Mouse (Mus musculus) lung, embryonic 16.5 days (tissue): Measurements from ENCODE around the gene Psmd14. TPM values are rescaled to one million over a fixed set of nuclear protein-coding genes. Genes with fewer than 3 reads are reported as not detected.

Experiments used
- ATAC-seq: fragments of 200-750 bp; cut with Nextera tagmentation; 2 replicates; pipeline ENCODE4 v1.8.0; 2017; ENCODE audit warnings: low read depth, mild to moderate bottlenecking, moderate library complexity
- H3K27ac ChIP-seq: fragments of 300-500 bp; sonication (generic); 2 replicates; pipeline ENCODE4 v1.5.1; 2014; ENCODE audit warnings: mild to moderate bottlenecking, control low read depth, low read length
- H3K27me3 ChIP-seq: fragments of 300-500 bp; sonication (generic); 2 replicates; pipeline ENCODE4 v1.6.1; 2014; ENCODE audit warnings: low read depth, low read length, mixed read lengths; ENCODE audit not compliant: control insufficient read depth, insufficient read depth
- H3K36me3 ChIP-seq: fragments of 300-500 bp; sonication (generic); 2 replicates; pipeline ENCODE4 v1.6.1; 2014; ENCODE audit warnings: low read length; ENCODE audit not compliant: control insufficient read depth, insufficient read depth
- H3K4me1 ChIP-seq: fragments of 300-500 bp; sonication (generic); replicated peaks from 2 replicates; pipeline ENCODE4 v1.6.1; 2014; ENCODE audit warnings: low read length, mixed read lengths; ENCODE audit not compliant: control insufficient read depth, insufficient read depth
- H3K4me2 ChIP-seq: fragments of 300-500 bp; sonication (generic); 2 replicates; pipeline ENCODE4 v1.6.1; 2014; ENCODE audit warnings: low read depth, low read length, control low read depth
- H3K4me3 ChIP-seq: fragments of 300-500 bp; sonication (generic); 2 replicates; pipeline ENCODE4 v1.5.1; 2014; ENCODE audit warnings: mild to moderate bottlenecking, low read length, control low read depth
- H3K9ac ChIP-seq: fragments of 300-500 bp; sonication (generic); 2 replicates; pipeline ENCODE4 v1.6.1; 2014; ENCODE audit warnings: low read length, control low read depth
- H3K9me3 ChIP-seq: fragments of 300-500 bp; sonication (generic); 2 replicates; pipeline ENCODE4 v1.6.1; 2016; ENCODE audit warnings: low read length; ENCODE audit not compliant: control insufficient read depth
- WGBS: fragments of 180-500 bp; shearing (Covaris S2); extraction: QIAGEN DNeasy Blood & Tissue Kit; methylation state at CpG from one replicate; pipeline ENCODE4 v1.1.7; 2014; 5-methylcytosine and 5-hydroxymethylcytosine counted together
- polyA plus RNA-seq: library from polyadenylated mRNA; unstranded; fragments of >200 nt; fragmentation: Nextera tagmentation; extraction: Ambion mirVana; gene quantifications from 2 replicates; pipeline ENCODE4 v1.2.1, GENCODE M21; 2015

Psmd14 gene
- polyA plus RNA-seq, 1 experiment from 2014 or later, result 157 TPM

GRCm38 (mm10) chr2:61709570-61709969, 1.9 kb upstream of the Psmd14 start:
- no peaks in the 10 kb centered on the region for H3K9me3 ChIP-seq
- no peak for ATAC-seq
- H3K4me2 ChIP-seq, result no peak overlapping the region
- no peak overlapping the region for H3K4me3 ChIP-seq
- H3K9ac ChIP-seq, result no peak overlapping the region
- H3K27ac ChIP-seq, result no peak overlapping the region
- 0 out of 2 replicates have a peak, but pooled peaks cover 2% of the 10 kb centered on the region for H3K36me3 ChIP-seq
- WGBS, result 88% methylated on average over 3 of the region's 3 CpGs
- peaks cover 4% of the 10 kb centered on the region; the same call in 1 of the 2 replicates for H3K4me1 ChIP-seq
- no peaks in the 10 kb centered on the region for H3K27me3 ChIP-seq

DNA sequence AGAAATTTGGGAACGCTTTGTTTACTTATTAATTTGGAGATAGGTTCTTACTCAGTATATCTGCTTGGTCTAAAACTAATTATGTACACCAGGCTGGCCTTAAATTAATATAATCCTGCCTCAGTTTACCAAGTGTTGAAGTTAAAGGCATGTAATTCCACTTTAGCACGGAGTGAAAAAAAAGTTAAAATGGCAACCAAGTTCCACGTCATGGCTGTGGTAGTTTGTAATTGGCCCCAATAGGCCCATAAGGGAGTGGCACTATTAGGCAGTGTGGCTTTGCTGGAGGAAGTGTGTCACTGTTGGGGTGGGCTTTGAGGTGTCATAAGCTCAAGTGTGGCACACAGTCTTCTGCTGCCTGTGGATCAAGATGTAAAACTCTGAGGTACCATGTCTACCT, 1.0 kb downstream of the Psmd14 start:
- no peak for ATAC-seq
- peaks cover 4% of the 10 kb centered on the region; the same call in 1 of the 2 replicates for H3K4me1 ChIP-seq
- peak overlapping the region; percentile 82 for H3K9ac ChIP-seq
- peak overlapping the region; percentile 76 for H3K4me2 ChIP-seq
- no peaks in the 10 kb centered on the region for H3K9me3 ChIP-seq
- H3K27ac ChIP-seq, result no peak overlapping the region
- peak overlapping the region; percentile 74 for H3K4me3 ChIP-seq
- 43% methylated on average over 3 of the region's 3 CpGs for WGBS
- H3K27me3 ChIP-seq, result no peaks in the 10 kb centered on the region
- H3K36me3 ChIP-seq, result 0 out of 2 replicates have a peak, but pooled peaks cover 2% of the 10 kb centered on the region

GRCm38 (mm10) chr2:61722401-61722982, 11.0 kb downstream of the Psmd14 start:
- H3K27ac ChIP-seq, result no peak overlapping the region
- no peak for ATAC-seq
- no peaks in the 10 kb centered on the region; the same call in 1 of the 2 replicates for H3K36me3 ChIP-seq
- H3K27me3 ChIP-seq, result no peaks in the 10 kb centered on the region
- H3K4me1 ChIP-seq, result no peaks in the 10 kb centered on the region
- WGBS, result 74% methylated on average over 4 of the region's 4 CpGs
- no peak overlapping the region for H3K9ac ChIP-seq
- H3K4me2 ChIP-seq, result no peak overlapping the region
- no peaks in the 10 kb centered on the region for H3K9me3 ChIP-seq
- no peak overlapping the region for H3K4me3 ChIP-seq

- no peaks in the 10 kb centered on the region for H3K9me3 ChIP-seq
- no peaks in the 10 kb centered on the region for H3K36me3 ChIP-seq
- 94% methylated on average over 11 of the region's 11 CpGs for WGBS
- no peaks in the 10 kb centered on the region for H3K4me1 ChIP-seq
- H3K27ac ChIP-seq, result no peak overlapping the region
- no peaks in the 10 kb centered on the region for H3K27me3 ChIP-seq
- no peak for ATAC-seq
- H3K4me2 ChIP-seq, result no peak overlapping the region
- no peak overlapping the region for H3K9ac ChIP-seq
- H3K4me3 ChIP-seq, result no peak overlapping the region
These were observed 21.4 kb downstream of the Psmd14 start for GRCm38 (mm10) chr2:61732802-61733486.

- no peak overlapping the region for H3K4me3 ChIP-seq
- H3K9ac ChIP-seq, result no peak overlapping the region
- no peak overlapping the region for H3K4me2 ChIP-seq
- 73% methylated on average over 1 of the region's 1 CpGs for WGBS
- no peaks in the 10 kb centered on the region for H3K27me3 ChIP-seq
- H3K9me3 ChIP-seq, result no peaks in the 10 kb centered on the region
- H3K27ac ChIP-seq, result no peak overlapping the region
- no peaks in the 10 kb centered on the region for H3K4me1 ChIP-seq
- no peak for ATAC-seq
- H3K36me3 ChIP-seq, result no peaks in the 10 kb centered on the region
These were observed 22.7 kb downstream of the Psmd14 start for GRCm38 (mm10) chr2:61734175-61734574.

GRCm38 (mm10) chr2:61746051-61746450, 34.6 kb downstream of the Psmd14 start:
- ATAC-seq, result no peak
- H3K27me3 ChIP-seq, result no peaks in the 10 kb centered on the region
- H3K4me3 ChIP-seq, result no peak overlapping the region
- H3K36me3 ChIP-seq, result no peaks in the 10 kb centered on the region
- H3K4me1 ChIP-seq, result no peaks in the 10 kb centered on the region
- no peaks in the 10 kb centered on the region for H3K9me3 ChIP-seq
- no peak overlapping the region for H3K4me2 ChIP-seq
- H3K9ac ChIP-seq, result no peak overlapping the region
- H3K27ac ChIP-seq, result no peak overlapping the region
- 39% methylated on average over 1 of the region's 1 CpGs for WGBS

DNA sequence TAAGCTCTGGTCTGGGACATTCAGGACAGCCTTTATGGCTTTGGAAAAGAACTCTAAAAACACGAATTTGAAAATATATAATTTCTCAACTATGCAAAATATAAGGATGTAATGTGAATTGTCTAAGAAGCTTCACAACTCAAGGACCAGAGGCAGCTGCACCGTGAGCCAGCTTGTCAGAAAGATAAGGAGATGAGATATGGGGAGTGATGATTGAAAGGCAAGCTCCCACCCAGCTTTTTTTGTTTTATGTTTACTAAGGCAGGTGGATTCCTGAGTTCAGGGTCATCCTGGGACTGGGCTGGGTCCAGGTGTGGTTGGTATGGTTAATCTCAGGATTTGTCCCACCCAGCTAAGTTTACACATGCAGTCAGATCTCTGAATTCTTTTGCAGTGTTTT, 35.1 kb downstream of the Psmd14 start:
- no peaks in the 10 kb centered on the region for H3K27me3 ChIP-seq
- no peak overlapping the region for H3K4me2 ChIP-seq
- ATAC-seq, result no peak
- no peaks in the 10 kb centered on the region for H3K36me3 ChIP-seq
- WGBS, result 36% methylated on average over 2 of the region's 2 CpGs
- no peak overlapping the region for H3K9ac ChIP-seq
- H3K9me3 ChIP-seq, result no peaks in the 10 kb centered on the region
- H3K27ac ChIP-seq, result no peak overlapping the region
- no peak overlapping the region for H3K4me3 ChIP-seq
- no peaks in the 10 kb centered on the region for H3K4me1 ChIP-seq

DNA sequence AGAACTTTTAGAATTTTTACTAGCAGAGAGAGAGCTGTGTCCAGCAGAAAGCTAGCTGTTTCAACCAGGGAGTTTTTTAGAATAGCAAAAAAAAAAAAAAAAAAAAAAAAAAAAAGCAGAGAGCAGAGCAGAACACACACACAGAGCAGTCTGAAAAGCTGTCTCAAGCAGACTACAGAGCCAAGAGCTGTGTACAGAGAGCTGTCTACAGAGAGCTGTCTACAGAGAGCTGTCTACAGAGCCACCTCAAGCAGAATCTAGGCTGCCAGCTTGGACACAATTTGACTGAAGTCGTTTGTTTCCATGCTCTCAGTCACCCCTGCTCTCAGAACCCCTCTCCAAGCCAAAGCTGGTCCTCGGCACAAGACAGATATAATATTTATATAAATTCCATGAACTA, 35.9 kb downstream of the Psmd14 start:
- no peak for ATAC-seq
- Histone ChIP-seq H3K9me3 (no peaks in the 10 kb centered on the region), H3K36me3 (no peaks in the 10 kb centered on the region), H3K4me3 (no peak overlapping the region), H3K4me1 (no peaks in the 10 kb centered on the region), H3K27ac (no peak overlapping the region), H3K9ac (no peak overlapping the region), H3K4me2 (no peak overlapping the region), H3K27me3 (no peaks in the 10 kb centered on the region)
- WGBS, result 41% methylated on average over 2 of the region's 2 CpGs

DNA sequence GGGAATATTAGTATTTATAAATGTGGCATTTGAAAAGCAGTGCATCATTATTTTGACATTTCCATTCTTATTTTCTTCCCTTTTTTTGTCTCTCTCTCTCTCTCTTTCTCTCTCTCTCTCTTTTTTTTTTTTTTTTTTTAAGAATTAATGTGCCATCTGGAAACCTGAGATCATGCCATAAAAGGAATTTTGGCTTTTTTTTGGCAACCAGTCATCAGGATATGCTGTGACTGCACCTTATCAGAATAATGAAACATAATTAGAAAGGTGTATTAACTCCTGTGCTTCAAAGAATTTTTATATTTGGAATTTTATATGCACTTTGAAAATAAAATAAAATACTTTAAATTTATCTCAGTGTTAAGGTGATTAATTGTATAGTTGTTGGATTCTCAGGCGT, 39.2 kb downstream of the Psmd14 start:
- Histone ChIP-seq H3K27ac (no peak overlapping the region), H3K9ac (no peak overlapping the region), H3K4me1 (no peaks in the 10 kb centered on the region), H3K36me3 (no peaks in the 10 kb centered on the region), H3K4me3 (no peak overlapping the region), H3K27me3 (no peaks in the 10 kb centered on the region), H3K9me3 (no peaks in the 10 kb centered on the region), H3K4me2 (no peak overlapping the region)
- ATAC-seq, result no peak
- 77% methylated on average over 1 of the region's 1 CpGs for WGBS
